Mouse (Mus musculus) lung, postnatal 0 days (tissue): ENCODE data around the gene Dclre1c. TPM values are rescaled to one million over a fixed set of nuclear protein-coding genes. Genes with fewer than 3 reads are reported as not detected.

ENCODE experiments used
- ATAC-seq: fragments of 200-750 bp; cut with Nextera tagmentation; 2 replicates; pipeline ENCODE4 v1.8.0; 2017; ENCODE audit warnings: moderate library complexity
- DNase-seq: peaks from one replicate; pipeline ENCODE4 v3.0.0-alpha.2; 2016; ENCODE audit warnings: low spot score
- H3K27ac ChIP-seq: fragments of 300-500 bp; sonication (generic); 2 replicates; pipeline ENCODE4 v1.5.1; 2014; ENCODE audit warnings: antibody characterized with exemption, mild to moderate bottlenecking, low read length, mixed read lengths
- H3K27me3 ChIP-seq: fragments of 300-500 bp; sonication (generic); replicated peaks from 2 replicates; pipeline ENCODE4 v1.6.1; 2014; ENCODE audit warnings: low read length, mixed read lengths; ENCODE audit not compliant: insufficient read depth
- H3K36me3 ChIP-seq: fragments of 300-500 bp; sonication (generic); 2 replicates; pipeline ENCODE4 v1.6.1; 2014; ENCODE audit warnings: low read length, mixed read lengths; ENCODE audit not compliant: insufficient read depth
- H3K4me1 ChIP-seq: fragments of 300-500 bp; sonication (generic); 2 replicates; pipeline ENCODE4 v1.6.1; 2014; ENCODE audit warnings: antibody characterized with exemption, low read depth, low read length, mixed read lengths; ENCODE audit not compliant: insufficient read depth
- H3K4me2 ChIP-seq: fragments of 300-500 bp; sonication (generic); replicated peaks from 2 replicates; pipeline ENCODE4 v1.6.1; 2014; ENCODE audit warnings: low read depth, mild to moderate bottlenecking, low read length, moderate library complexity, mixed read lengths
- H3K4me3 ChIP-seq: fragments of 300-500 bp; sonication (generic); 2 replicates; pipeline ENCODE4 v1.5.1; 2014; ENCODE audit warnings: low read depth, low read length
- H3K9ac ChIP-seq: fragments of 300-500 bp; sonication (generic); replicated peaks from 2 replicates; pipeline ENCODE4 v1.6.1; 2014; ENCODE audit warnings: low read depth, mild to moderate bottlenecking
- H3K9me3 ChIP-seq: fragments of 300-500 bp; sonication (generic); 2 replicates; pipeline ENCODE4 v1.6.1; 2016; ENCODE audit warnings: low read length, mixed read lengths
- CTCF ChIP-seq: IDR thresholded peaks from 2 replicates; pipeline ENCODE4 v1.5.1; 2016; ENCODE audit warnings: antibody characterized with exemption, mild to moderate bottlenecking
- EP300 ChIP-seq: IDR thresholded peaks from 2 replicates; pipeline ENCODE4 v1.6.1; 2016; ENCODE audit warnings: antibody characterized with exemption, mild to moderate bottlenecking, control low read depth
- WGBS: fragments of 180-500 bp; shearing (Covaris S2); extraction: QIAGEN DNeasy Blood & Tissue Kit; methylation state at CpG from one replicate; pipeline ENCODE4 v1.1.7; 2014; 5-methylcytosine and 5-hydroxymethylcytosine counted together
- polyA plus RNA-seq: library from polyadenylated mRNA; unstranded; fragments of >200 nt; fragmentation: Nextera tagmentation; extraction: Ambion mirVana; gene quantifications from 2 replicates; pipeline ENCODE4 v1.2.1, GENCODE M21; 2015

The Dclre1c gene
- polyA plus RNA-seq, 1 experiment from 2014 or later: 3.0 TPM

DNA sequence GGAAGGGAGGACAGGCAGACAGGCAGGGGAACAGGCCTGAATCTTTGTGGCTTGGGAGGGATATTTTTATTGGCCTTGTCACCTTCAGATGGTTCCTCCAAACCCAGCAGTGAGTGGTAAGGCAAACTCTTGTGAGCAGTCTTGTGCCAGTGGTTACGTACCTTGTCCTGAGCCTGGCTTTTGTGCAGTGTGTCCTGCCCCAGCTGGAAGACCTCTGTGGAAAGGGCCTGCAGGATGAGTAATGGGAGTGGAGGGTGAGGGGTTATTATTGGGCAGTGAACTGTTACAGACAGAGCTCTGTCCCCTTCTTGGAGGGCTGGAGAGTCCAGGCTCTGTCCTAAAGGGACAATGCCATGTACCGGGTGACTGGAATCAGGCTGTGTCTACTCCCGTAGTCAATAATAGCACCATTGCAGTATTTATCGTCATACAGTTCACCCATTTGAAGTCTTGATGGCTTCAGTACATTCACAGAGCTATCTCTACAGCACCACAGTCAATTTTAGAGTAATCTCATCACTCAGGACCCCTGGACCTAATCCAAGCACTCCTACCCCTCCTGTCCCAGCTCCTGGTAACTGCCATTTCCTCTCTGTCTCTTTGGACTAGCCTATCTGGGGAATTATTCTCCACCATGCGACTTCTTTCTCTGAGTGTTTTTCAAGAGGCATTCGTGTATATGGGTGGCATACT lies 11.6 kb downstream of the Dclre1c start:
- Histone ChIP-seq H3K4me3 (no peak overlapping the region), H3K9me3 (no peaks in the 10 kb centered on the region), H3K4me1 (no peaks in the 10 kb centered on the region), H3K36me3 (no peaks in the 10 kb centered on the region), H3K9ac (no peak overlapping the region), H3K27ac (no peak overlapping the region), H3K27me3 (no peaks in the 10 kb centered on the region), H3K4me2 (no peak overlapping the region)
- TF ChIP-seq EP300 (no peak), CTCF (no peak)
- WGBS: 84% methylated on average over 6 of the region's 6 CpGs
- ATAC-seq (no peak), DNase-seq (no peak)

DNA sequence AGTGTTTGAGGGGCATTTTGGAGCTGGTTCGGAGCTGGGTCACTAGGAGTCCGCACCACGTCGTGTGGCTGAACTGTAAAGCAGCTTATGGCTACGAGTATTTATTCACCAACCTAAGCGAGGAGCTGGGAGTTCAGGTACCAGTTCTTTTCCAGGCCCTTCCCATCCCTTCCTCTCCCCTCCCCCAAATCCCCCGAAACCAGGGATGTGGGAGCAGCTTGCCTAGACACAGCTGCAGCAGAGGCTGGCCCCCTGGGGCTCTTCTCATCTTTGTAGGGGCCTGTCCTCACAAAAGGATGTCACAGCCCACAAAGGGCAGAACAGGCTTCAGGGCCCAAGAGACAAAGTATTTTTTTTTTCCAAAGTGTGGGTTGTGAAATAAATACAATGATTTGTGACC lies 14.0 kb downstream of the Dclre1c start:
- WGBS: 69% methylated on average over 7 of the region's 7 CpGs
- Histone ChIP-seq H3K36me3 (0 out of 2 replicates have a peak, but pooled peaks cover 6% of the 10 kb centered on the region), H3K27ac (no peak overlapping the region), H3K9ac (no peak overlapping the region), H3K4me1 (no peaks in the 10 kb centered on the region), H3K4me3 (no peak overlapping the region), H3K27me3 (no peaks in the 10 kb centered on the region), H3K4me2 (no peak overlapping the region), H3K9me3 (no peaks in the 10 kb centered on the region)
- TF ChIP-seq EP300 (no peak), CTCF (no peak)
- DNase-seq (no peak), ATAC-seq (no peak)

DNA sequence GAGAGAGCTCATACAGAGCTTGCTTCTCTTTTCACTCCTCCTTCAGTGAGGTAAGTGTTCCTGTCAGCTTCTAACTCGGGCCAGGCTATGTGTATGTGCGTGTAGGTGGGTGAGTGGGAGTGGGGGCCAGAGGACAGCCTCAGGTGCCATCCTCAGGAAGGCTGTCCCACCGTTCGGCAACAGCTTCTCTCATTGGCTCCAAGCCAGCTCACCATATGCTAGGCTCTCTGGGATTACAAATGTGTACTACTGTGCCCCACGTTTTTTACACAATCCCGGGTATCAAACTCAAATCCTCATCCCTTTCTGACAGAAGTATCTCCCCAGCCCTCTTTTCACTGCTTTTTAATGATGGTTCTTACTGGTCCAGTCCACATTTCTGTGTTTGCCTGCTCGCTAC lies 20.3 kb downstream of the Dclre1c start:
- no peak for DNase-seq
- Histone ChIP-seq H3K9ac (no peak overlapping the region), H3K27ac (no peak overlapping the region), H3K4me3 (no peak overlapping the region), H3K27me3 (no peaks in the 10 kb centered on the region), H3K4me1 (no peaks in the 10 kb centered on the region), H3K36me3 (peaks cover 19% of the 10 kb centered on the region; the same call in 1 of the 2 replicates), H3K9me3 (no peaks in the 10 kb centered on the region), H3K4me2 (no peak overlapping the region)
- TF ChIP-seq EP300 (no peak), CTCF (no peak)
- 55% methylated on average over 7 of the region's 7 CpGs for WGBS
- ATAC-seq: no peak

DNA sequence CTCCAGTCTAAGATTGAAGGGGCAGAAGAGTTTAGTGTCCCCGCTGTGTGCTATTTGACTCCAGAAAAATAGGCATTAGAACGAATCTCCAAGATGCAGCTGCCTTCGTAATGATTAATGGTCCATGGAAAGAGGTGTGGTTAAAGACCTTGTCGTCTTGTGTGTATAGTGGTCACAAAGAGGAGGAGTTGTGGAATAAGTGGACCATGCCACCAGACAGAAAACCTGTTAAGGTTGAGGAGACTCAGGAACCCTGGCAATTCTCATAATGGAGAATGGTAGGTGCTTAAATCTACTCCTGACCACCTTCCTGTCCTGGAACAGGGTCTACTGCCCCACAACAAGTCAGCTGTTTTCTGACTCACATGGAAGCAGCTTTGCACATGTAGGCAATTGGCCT lies 22.1 kb downstream of the Dclre1c start:
- no peak overlapping the region for H3K4me2 ChIP-seq
- ATAC-seq: no peak
- peaks cover 19% of the 10 kb centered on the region; the same call in 1 of the 2 replicates for H3K36me3 ChIP-seq
- H3K4me1 ChIP-seq: no peaks in the 10 kb centered on the region
- no peaks in the 10 kb centered on the region for H3K9me3 ChIP-seq
- no peak overlapping the region for H3K27ac ChIP-seq
- H3K4me3 ChIP-seq: no peak overlapping the region
- no peaks in the 10 kb centered on the region for H3K27me3 ChIP-seq
- no peak overlapping the region for H3K9ac ChIP-seq
- 68% methylated on average over 4 of the region's 4 CpGs for WGBS
- DNase-seq: no peak
- no peak for TF ChIP-seq EP300
- TF ChIP-seq CTCF: no peak

DNA sequence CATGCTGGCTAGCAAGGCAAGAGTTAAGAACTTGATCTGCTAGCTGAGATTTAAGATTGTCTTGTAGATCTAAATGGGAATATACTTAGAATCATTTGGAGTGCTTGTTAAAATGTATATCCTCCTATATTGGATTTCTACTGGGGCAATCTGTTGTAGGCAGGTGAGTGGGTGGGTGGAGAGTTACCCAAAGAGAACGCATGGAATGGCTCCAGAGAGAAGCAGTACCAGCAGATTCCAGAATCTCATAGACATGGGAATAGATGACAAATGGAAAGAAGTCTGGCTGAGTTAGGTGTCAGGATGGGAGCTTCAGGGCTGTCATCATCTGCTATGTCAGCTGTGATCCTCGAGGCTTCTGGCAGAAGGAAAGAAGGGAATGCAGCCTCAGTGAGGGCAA lies 25.5 kb downstream of the Dclre1c start:
- Histone ChIP-seq H3K9ac (no peak overlapping the region), H3K4me3 (no peak overlapping the region), H3K27me3 (no peaks in the 10 kb centered on the region), H3K4me1 (no peaks in the 10 kb centered on the region), H3K9me3 (no peaks in the 10 kb centered on the region), H3K27ac (no peak overlapping the region), H3K4me2 (no peak overlapping the region), H3K36me3 (peaks cover 8% of the 10 kb centered on the region; the same call in 1 of the 2 replicates)
- TF ChIP-seq CTCF (no peak), EP300 (no peak)
- WGBS: 63% methylated on average over 2 of the region's 2 CpGs
- ATAC-seq (no peak), DNase-seq (no peak)

DNA sequence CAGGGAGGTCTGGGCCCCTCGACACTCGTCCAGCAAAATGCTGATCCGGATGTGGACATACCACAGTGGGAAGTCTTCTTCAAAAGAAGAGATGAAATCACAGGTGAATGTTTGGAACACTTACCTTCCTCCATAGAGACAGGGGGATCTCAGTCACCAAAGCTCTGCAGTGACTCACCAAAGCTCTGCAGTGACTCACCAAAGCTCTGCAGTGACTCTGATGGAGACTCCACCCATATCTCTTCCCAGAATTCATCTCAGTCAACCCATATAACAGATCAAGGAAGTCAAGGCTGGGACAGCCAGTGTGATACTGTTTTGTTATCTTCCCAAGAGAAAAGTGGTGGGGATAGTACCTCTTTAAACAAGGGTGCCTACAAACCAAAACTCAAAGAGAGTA lies 29.2 kb downstream of the Dclre1c start:
- H3K4me2 ChIP-seq: no peak overlapping the region
- no peak overlapping the region for H3K27ac ChIP-seq
- no peaks in the 10 kb centered on the region for H3K4me1 ChIP-seq

DNA sequence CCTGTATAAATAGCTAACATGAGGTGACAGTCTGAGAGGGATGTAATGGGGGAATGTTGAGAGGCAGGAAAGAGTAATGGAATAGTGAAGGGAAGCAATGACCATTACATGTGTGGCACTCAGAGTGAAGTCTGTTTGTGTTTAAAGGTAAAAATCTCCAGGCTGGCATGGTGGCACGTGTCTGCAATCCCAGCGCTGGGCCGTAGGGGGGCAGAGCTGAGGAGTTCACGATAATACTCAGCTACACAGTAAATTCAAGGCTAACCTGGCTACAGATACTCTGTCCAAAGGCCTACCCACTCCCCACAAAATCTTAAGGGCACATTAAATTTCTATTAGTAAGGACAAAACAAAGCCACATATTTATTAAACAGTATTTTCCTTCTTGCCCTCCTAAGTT lies 32.7 kb downstream of the Dclre1c start:
- Histone ChIP-seq H3K27me3 (no peaks in the 10 kb centered on the region), H3K4me3 (no peak overlapping the region), H3K9ac (no peak overlapping the region), H3K4me2 (no peak overlapping the region), H3K4me1 (no peaks in the 10 kb centered on the region), H3K27ac (no peak overlapping the region), H3K36me3 (no peaks in the 10 kb centered on the region), H3K9me3 (no peaks in the 10 kb centered on the region)
- no peak for ATAC-seq
- 71% methylated on average over 4 of the region's 4 CpGs for WGBS
- TF ChIP-seq EP300 (no peak), CTCF (peak; percentile 19; the same call in 1 of the 2 replicates)
- DNase-seq: no peak

More for the DNA sequence above, 29.2 kb downstream of the Dclre1c start:
- WGBS: 84% methylated on average over 3 of the region's 3 CpGs
- TF ChIP-seq EP300 (no peak), CTCF (no peak)
- no peaks in the 10 kb centered on the region for H3K27me3 ChIP-seq
- H3K4me3 ChIP-seq: no peak overlapping the region
- no peak for DNase-seq
- H3K9ac ChIP-seq: no peak overlapping the region
- no peak for ATAC-seq
- no peaks in the 10 kb centered on the region for H3K36me3 ChIP-seq
- no peaks in the 10 kb centered on the region for H3K9me3 ChIP-seq
